Mouse (Mus musculus): Measurements from ENCODE around the gene Piezo1. TPM values are rescaled to one million over a fixed set of nuclear protein-coding genes. Genes with fewer than 3 reads are reported as not detected.

Piezo1 gene
- total and polyA plus RNA-seq, 3 experiments: 14.0 to 48.5 (median 14.8) TPM

DNA sequence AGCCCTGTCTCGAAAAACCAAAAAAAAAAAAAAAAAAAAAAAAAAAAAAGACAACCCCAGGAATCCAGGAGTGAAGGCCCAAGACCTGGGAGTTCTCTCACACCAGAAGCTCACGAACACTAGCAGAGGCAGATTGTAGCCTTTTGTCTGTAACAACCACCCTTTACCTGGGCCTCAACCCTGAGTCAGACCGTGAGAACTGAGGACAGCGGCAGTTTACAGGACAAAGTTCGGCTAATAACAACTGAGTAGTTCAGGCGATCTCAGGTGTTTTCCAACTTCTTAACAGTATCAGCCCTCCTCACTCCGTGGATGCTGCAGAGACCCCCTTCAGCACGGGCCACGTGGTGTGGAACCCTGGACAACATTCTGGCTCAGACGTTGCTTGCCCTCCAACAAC is 35.6 kb upstream of the Piezo1 start:
- 88% methylated on average over 10 of the region's 10 CpGs for WGBS

DNA sequence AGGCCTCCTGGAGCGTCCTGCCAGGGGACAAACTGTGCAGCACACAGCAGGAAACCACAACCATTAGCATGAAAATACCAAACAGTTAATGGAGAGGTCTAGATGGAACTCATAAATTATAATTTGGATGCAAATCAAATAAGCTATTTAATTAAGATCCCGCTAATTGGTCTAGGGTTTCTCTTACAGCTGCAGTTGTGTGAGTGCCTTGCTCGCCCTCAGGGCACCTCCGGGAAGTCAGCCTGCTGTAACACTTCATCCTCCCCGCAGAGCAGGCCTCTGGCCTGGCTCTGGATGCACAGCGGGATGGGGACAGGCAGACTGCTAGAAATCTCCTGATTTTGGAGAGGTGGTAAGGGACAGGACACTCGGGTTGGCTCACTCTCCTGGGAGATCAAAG is 35.0 kb upstream of the Piezo1 start:
- 87% methylated on average over 7 of the region's 7 CpGs for WGBS
- no peak for DNase-seq

More for the DNA sequence above, 35.6 kb upstream of the Piezo1 start:
- intact Hi-C loops (cut with DNase I): no loop called here
- no peaks in the 10 kb centered on the region for H3K27me3 ChIP-seq (ENCODE audit: control insufficient read depth, insufficient read depth, low read length)
- H3K27ac ChIP-seq: no peak overlapping the region
- no peaks in the 10 kb centered on the region for H3K4me1 ChIP-seq (ENCODE audit: control insufficient read depth, insufficient read depth, low read length)
- H3K36me3 ChIP-seq (ENCODE audit: control insufficient read depth, insufficient read depth, low read length): no peaks in the 10 kb centered on the region
- TF ChIP-seq EP300 (IDR thresholded peaks at IDR 0.05; ENCODE audit: insufficient read depth, low read depth, low read length): no peak
- no peak for TF ChIP-seq POLR2A (IDR thresholded peaks at IDR 0.05; ENCODE audit: insufficient read depth, low read depth, low read length)
- TF ChIP-seq CTCF (IDR thresholded peaks at IDR 0.05): no peak
- no peak overlapping the region for H3K4me3 ChIP-seq
- no peaks in the 10 kb centered on the region for H3K79me2 ChIP-seq (replicated peaks; ENCODE audit: control insufficient read depth, insufficient read depth, low read length)
- no peak overlapping the region for H3K9ac ChIP-seq (ENCODE audit: low read depth, low read length)
- DNase-seq: no peak

DNA sequence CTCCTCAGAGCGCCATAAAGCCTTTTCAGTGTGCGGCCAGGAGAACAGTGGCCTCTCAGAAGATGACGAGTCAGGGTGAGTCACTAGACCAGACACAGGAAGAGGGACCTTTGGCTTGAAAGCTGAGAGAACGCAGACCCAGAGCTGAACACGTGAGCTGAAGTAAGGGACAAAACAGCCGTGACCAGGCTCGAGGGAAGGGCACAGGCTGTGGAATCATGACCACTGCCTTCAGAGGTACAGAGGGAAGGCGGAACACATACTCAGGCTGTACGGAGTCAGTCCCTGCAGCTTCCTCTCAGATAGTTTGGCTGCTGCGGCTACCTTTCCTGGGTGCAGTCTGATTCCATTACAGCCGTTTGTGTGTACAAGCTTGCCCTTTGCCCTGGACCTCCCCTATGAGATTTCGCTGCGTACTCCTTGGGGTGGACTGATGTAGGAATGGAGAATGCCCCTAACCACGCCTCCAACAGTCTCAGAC is 34.3 kb upstream of the Piezo1 start:
- no peaks in the 10 kb centered on the region for H3K4me1 ChIP-seq (ENCODE audit: control insufficient read depth, insufficient read depth, low read length)
- intact Hi-C loops (cut with DNase I): no loop called here
- no peak overlapping the region for H3K27ac ChIP-seq
- 50% methylated on average over 14 of the region's 14 CpGs for WGBS
- no peak overlapping the region for H3K4me3 ChIP-seq
- H3K9ac ChIP-seq (ENCODE audit: low read depth, low read length): no peak overlapping the region
- no peaks in the 10 kb centered on the region for H3K27me3 ChIP-seq (ENCODE audit: control insufficient read depth, insufficient read depth, low read length)
- H3K79me2 ChIP-seq (replicated peaks; ENCODE audit: control insufficient read depth, insufficient read depth, low read length): no peaks in the 10 kb centered on the region
- DNase-seq: no peak
- no peaks in the 10 kb centered on the region for H3K36me3 ChIP-seq (ENCODE audit: control insufficient read depth, insufficient read depth, low read length)
- no peak for TF ChIP-seq CTCF (IDR thresholded peaks at IDR 0.05)
- no peak for TF ChIP-seq POLR2A (IDR thresholded peaks at IDR 0.05; ENCODE audit: insufficient read depth, low read depth, low read length)
- TF ChIP-seq EP300 (IDR thresholded peaks at IDR 0.05; ENCODE audit: insufficient read depth, low read depth, low read length): no peak

More for the DNA sequence above, 35.0 kb upstream of the Piezo1 start:
- H3K27me3 ChIP-seq (ENCODE audit: control insufficient read depth, insufficient read depth, low read length): no peaks in the 10 kb centered on the region
- no peaks in the 10 kb centered on the region for H3K4me1 ChIP-seq (ENCODE audit: control insufficient read depth, insufficient read depth, low read length)
- H3K36me3 ChIP-seq (ENCODE audit: control insufficient read depth, insufficient read depth, low read length): no peaks in the 10 kb centered on the region
- no peak overlapping the region for H3K27ac ChIP-seq
- TF ChIP-seq EP300 (IDR thresholded peaks at IDR 0.05; ENCODE audit: insufficient read depth, low read depth, low read length) (no peak), CTCF (IDR thresholded peaks at IDR 0.05) (no peak), POLR2A (IDR thresholded peaks at IDR 0.05; ENCODE audit: insufficient read depth, low read depth, low read length) (no peak)
- no peaks in the 10 kb centered on the region for H3K79me2 ChIP-seq (replicated peaks; ENCODE audit: control insufficient read depth, insufficient read depth, low read length)
- H3K9ac ChIP-seq (ENCODE audit: low read depth, low read length): no peak overlapping the region
- no peak overlapping the region for H3K4me3 ChIP-seq
- intact Hi-C loops (cut with DNase I): no loop called here

DNA sequence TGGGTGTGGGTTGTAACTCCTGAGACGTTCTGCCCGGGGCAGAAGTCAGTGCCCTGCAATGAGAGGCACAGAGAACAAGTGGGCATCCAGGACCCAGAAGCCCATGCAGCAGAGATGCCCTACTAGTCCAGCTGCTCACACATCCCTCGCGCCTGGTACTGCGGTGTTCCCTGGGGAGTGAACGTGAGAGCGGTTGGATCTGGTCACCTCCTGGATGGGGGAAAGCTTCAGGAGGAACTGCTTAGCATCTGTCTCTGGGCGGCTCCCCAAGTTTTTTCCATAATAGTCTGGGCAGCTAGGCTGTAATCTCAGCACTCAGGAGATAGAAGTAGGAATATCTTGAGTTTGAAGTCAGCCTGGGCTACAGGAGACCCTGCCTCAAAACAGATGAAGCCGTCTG is 33.9 kb upstream of the Piezo1 start:
- Histone ChIP-seq H3K27me3 (ENCODE audit: control insufficient read depth, insufficient read depth, low read length) (no peaks in the 10 kb centered on the region), H3K79me2 (replicated peaks; ENCODE audit: control insufficient read depth, insufficient read depth, low read length) (no peaks in the 10 kb centered on the region), H3K4me3 (no peak overlapping the region), H3K27ac (no peak overlapping the region), H3K4me1 (ENCODE audit: control insufficient read depth, insufficient read depth, low read length) (no peaks in the 10 kb centered on the region), H3K9ac (ENCODE audit: low read depth, low read length) (no peak overlapping the region), H3K36me3 (ENCODE audit: control insufficient read depth, insufficient read depth, low read length) (no peaks in the 10 kb centered on the region)
- DNase-seq: no peak
- WGBS: 56% methylated on average over 9 of the region's 9 CpGs
- TF ChIP-seq CTCF (IDR thresholded peaks at IDR 0.05) (no peak), POLR2A (IDR thresholded peaks at IDR 0.05; ENCODE audit: insufficient read depth, low read depth, low read length) (no peak), EP300 (IDR thresholded peaks at IDR 0.05; ENCODE audit: insufficient read depth, low read depth, low read length) (no peak)
- intact Hi-C loops (cut with DNase I): no loop called here

GRCm38 (mm10) chr8:122580926-122581325 is 29.8 kb upstream of the Piezo1 start:
- Histone ChIP-seq H3K4me3 (no peak overlapping the region), H3K79me2 (replicated peaks; ENCODE audit: control insufficient read depth, insufficient read depth, low read length) (no peaks in the 10 kb centered on the region), H3K9ac (ENCODE audit: low read depth, low read length) (no peak overlapping the region), H3K27me3 (ENCODE audit: control insufficient read depth, insufficient read depth, low read length) (no peaks in the 10 kb centered on the region), H3K4me1 (ENCODE audit: control insufficient read depth, insufficient read depth, low read length) (peaks cover 3% of the 10 kb centered on the region), H3K36me3 (ENCODE audit: control insufficient read depth, insufficient read depth, low read length) (no peaks in the 10 kb centered on the region), H3K27ac (no peak overlapping the region)
- intact Hi-C loops (cut with DNase I): no loop called here
- DNase-seq: no peak
- TF ChIP-seq POLR2A (IDR thresholded peaks at IDR 0.05; ENCODE audit: insufficient read depth, low read depth, low read length) (no peak), CTCF (IDR thresholded peaks at IDR 0.05) (no peak), EP300 (IDR thresholded peaks at IDR 0.05; ENCODE audit: insufficient read depth, low read depth, low read length) (no peak)
- WGBS: 66% methylated on average over 15 of the region's 15 CpGs

- intact Hi-C loops (cut with DNase I): no loop called here
- WGBS: 58% methylated on average over 7 of the region's 7 CpGs
- peaks cover 13% of the 10 kb centered on the region for H3K4me1 ChIP-seq (ENCODE audit: control insufficient read depth, insufficient read depth, low read length)
- no peak for TF ChIP-seq CTCF (IDR thresholded peaks at IDR 0.05)
- TF ChIP-seq EP300 (IDR thresholded peaks at IDR 0.05; ENCODE audit: insufficient read depth, low read depth, low read length): no peak
- TF ChIP-seq POLR2A (IDR thresholded peaks at IDR 0.05; ENCODE audit: insufficient read depth, low read depth, low read length): no peak
- no peaks in the 10 kb centered on the region for H3K36me3 ChIP-seq (ENCODE audit: control insufficient read depth, insufficient read depth, low read length)
- no peak overlapping the region for H3K9ac ChIP-seq (ENCODE audit: low read depth, low read length)
- H3K4me3 ChIP-seq: no peak overlapping the region
- DNase-seq: no peak
- no peaks in the 10 kb centered on the region for H3K79me2 ChIP-seq (replicated peaks; ENCODE audit: control insufficient read depth, insufficient read depth, low read length)
- H3K27me3 ChIP-seq (ENCODE audit: control insufficient read depth, insufficient read depth, low read length): no peaks in the 10 kb centered on the region
- no peak overlapping the region for H3K27ac ChIP-seq
Observed at GRCm38 (mm10) chr8:122579196-122579595, 28.1 kb upstream of the Piezo1 start.
